Mouse (Mus musculus) kidney, postnatal 0 days (tissue): Measurements from ENCODE around the gene Stat5b. TPM values are rescaled to one million over a fixed set of nuclear protein-coding genes. Genes with fewer than 3 reads are reported as not detected.

Source experiments
- ATAC-seq: fragments of 200-750 bp; cut with Nextera tagmentation; replicated peaks from 2 replicates; pipeline ENCODE4 v1.8.0; 2017; ENCODE audit warnings: low read depth, moderate number of reproducible peaks, moderate TSS enrichment, moderate library complexity; ENCODE audit not compliant: low FRiP score
- DNase-seq: peaks from one replicate; pipeline ENCODE4 v3.0.0-alpha.2; 2016; ENCODE audit warnings: low spot score
- H3K27ac ChIP-seq: fragments of 300-500 bp; sonication (generic); 2 replicates; pipeline ENCODE4 v1.5.1; 2014; ENCODE audit warnings: mild to moderate bottlenecking
- H3K27me3 ChIP-seq: fragments of 300-500 bp; sonication (generic); 2 replicates; pipeline ENCODE4 v1.6.1; 2014; ENCODE audit warnings: low read length, mixed read lengths; ENCODE audit not compliant: insufficient read depth
- H3K36me3 ChIP-seq: fragments of 300-500 bp; sonication (generic); 2 replicates; pipeline ENCODE4 v1.6.1; 2014; ENCODE audit warnings: low read length, mixed read lengths; ENCODE audit not compliant: insufficient read depth
- H3K4me1 ChIP-seq: fragments of 300-500 bp; sonication (generic); replicated peaks from 2 replicates; pipeline ENCODE4 v1.6.1; 2014; ENCODE audit warnings: antibody characterized with exemption, low read length, mixed read lengths; ENCODE audit not compliant: insufficient read depth
- H3K4me2 ChIP-seq: fragments of 300-500 bp; sonication (generic); 2 replicates; pipeline ENCODE4 v1.6.1; 2014; ENCODE audit warnings: mild to moderate bottlenecking, low read length, moderate library complexity, mixed read lengths
- H3K4me3 ChIP-seq: fragments of 300-500 bp; sonication (generic); replicated peaks from 2 replicates; pipeline ENCODE4 v1.5.1; 2014; ENCODE audit warnings: low read depth, low read length
- H3K9ac ChIP-seq: fragments of 300-500 bp; sonication (generic); 2 replicates; pipeline ENCODE4 v1.6.1; 2014; ENCODE audit warnings: low read depth, low read length
- H3K9me3 ChIP-seq: fragments of 300-500 bp; sonication (generic); replicated peaks from 2 replicates; pipeline ENCODE4 v1.6.1; 2016; ENCODE audit warnings: low read length, inconsistent platforms, mixed read lengths
- CTCF ChIP-seq: IDR thresholded peaks from 2 replicates; pipeline ENCODE4 v1.5.1; 2016; ENCODE audit warnings: antibody characterized with exemption, low read depth, mild to moderate bottlenecking, moderate library complexity
- WGBS: fragments of 180-500 bp; shearing (Covaris S2); extraction: QIAGEN DNeasy Blood & Tissue Kit; methylation state at CpG from one replicate; pipeline ENCODE4 v1.1.7; 2014; 5-methylcytosine and 5-hydroxymethylcytosine counted together
- polyA plus RNA-seq: library from polyadenylated mRNA; unstranded; fragments of >200 nt; fragmentation: Nextera tagmentation; extraction: Ambion mirVana; gene quantifications from 2 replicates; pipeline ENCODE4 v1.2.1, GENCODE M21; 2015

Gene Stat5b
- polyA plus RNA-seq, 1 experiment from 2014 or later, result 14.4 TPM

DNA sequence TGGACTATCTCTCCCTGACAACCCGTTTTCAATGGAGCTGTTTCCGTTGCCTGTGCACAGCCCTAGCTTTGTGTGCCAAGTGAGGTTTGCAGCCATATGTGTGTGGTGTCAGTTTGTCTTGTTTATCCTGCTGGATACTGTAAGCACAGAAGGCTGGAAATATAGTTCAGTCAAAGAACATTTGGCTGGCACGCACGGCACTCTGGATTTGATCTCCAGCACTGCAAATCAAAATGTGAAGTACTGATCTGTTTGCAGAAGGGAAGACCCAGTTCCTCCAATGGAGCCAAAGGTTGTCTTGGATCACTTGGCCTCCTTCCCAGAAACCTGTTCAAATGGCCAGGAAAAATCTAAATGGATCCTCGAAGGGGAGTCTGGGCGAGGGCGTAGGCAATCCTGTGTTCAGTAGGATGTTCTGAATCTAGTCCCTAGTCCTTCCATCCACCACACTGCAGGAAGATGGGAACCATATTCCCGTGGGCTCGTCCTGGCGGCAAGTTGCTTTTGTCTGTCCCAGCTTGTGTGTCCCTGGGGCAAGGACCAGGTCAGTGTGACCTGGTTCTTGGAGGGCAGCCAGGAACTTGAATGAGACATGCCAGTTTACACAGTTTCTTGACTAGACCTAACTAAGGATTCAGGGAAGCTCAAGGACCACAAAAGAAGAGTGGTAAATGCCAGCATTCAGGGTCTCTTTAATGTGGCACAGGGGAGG is 19.9 kb upstream of the Stat5b start:
- no peak for ATAC-seq

DNA sequence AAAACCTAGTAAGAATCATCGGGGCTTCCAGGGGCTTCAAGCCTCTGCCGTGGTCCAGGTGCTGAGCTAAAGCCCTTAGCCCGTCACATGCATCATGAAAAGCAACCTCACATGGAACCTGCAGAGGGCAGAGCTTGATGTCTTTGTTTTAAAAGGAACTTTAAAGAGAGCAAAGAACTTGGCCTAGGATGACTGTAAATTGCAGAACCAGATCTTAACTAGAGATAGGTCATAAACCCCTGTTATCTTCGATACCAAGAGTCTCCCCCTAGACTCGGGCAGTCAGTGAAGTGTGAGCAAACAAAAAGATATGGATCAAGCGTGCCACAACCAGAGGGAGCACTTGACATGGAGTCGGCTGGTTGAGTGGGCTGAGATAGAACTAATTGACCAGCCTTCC is 15.1 kb upstream of the Stat5b start:
- Histone ChIP-seq H3K4me2 (no peak overlapping the region), H3K4me3 (no peak overlapping the region), H3K9me3 (no peaks in the 10 kb centered on the region), H3K9ac (no peak overlapping the region), H3K27ac (no peak overlapping the region), H3K4me1 (peaks cover 1% of the 10 kb centered on the region; the same call in 1 of the 2 replicates), H3K36me3 (no peaks in the 10 kb centered on the region), H3K27me3 (no peaks in the 10 kb centered on the region)
- WGBS, result 79% methylated on average over 7 of the region's 7 CpGs
- ATAC-seq (no peak), DNase-seq (no peak)
- TF ChIP-seq CTCF, result peak; percentile 6; the same call in 1 of the 2 replicates

More for the DNA sequence above, 19.9 kb upstream of the Stat5b start:
- H3K36me3 ChIP-seq, result no peaks in the 10 kb centered on the region
- DNase-seq, result no peak
- no peaks in the 10 kb centered on the region for H3K9me3 ChIP-seq
- H3K4me3 ChIP-seq, result no peak overlapping the region
- TF ChIP-seq CTCF, result no peak
- 78% methylated on average over 10 of the region's 10 CpGs for WGBS
- no peaks in the 10 kb centered on the region for H3K4me1 ChIP-seq
- H3K4me2 ChIP-seq, result no peak overlapping the region
- H3K27ac ChIP-seq, result no peak overlapping the region
- no peak overlapping the region for H3K9ac ChIP-seq
- no peaks in the 10 kb centered on the region for H3K27me3 ChIP-seq

GRCm38 (mm10) chr11:100863141-100863540 is 12.6 kb upstream of the Stat5b start:
- Histone ChIP-seq H3K9ac (no peak overlapping the region), H3K9me3 (no peaks in the 10 kb centered on the region), H3K4me2 (no peak overlapping the region), H3K4me1 (peaks cover 11% of the 10 kb centered on the region; the same call in 1 of the 2 replicates), H3K36me3 (no peaks in the 10 kb centered on the region), H3K27ac (no peak overlapping the region), H3K27me3 (no peaks in the 10 kb centered on the region), H3K4me3 (no peak overlapping the region)
- no peak for DNase-seq
- TF ChIP-seq CTCF, result no peak
- ATAC-seq, result no peak
- 88% methylated on average over 10 of the region's 10 CpGs for WGBS

- 48% methylated on average over 3 of the region's 3 CpGs for WGBS
- Histone ChIP-seq H3K4me2 (no peak overlapping the region), H3K4me1 (peaks cover 11% of the 10 kb centered on the region; the same call in 1 of the 2 replicates), H3K4me3 (no peak overlapping the region), H3K36me3 (no peaks in the 10 kb centered on the region), H3K27ac (no peak overlapping the region), H3K9ac (no peak overlapping the region), H3K27me3 (no peaks in the 10 kb centered on the region), H3K9me3 (no peaks in the 10 kb centered on the region)
- DNase-seq, result no peak
- no peak for ATAC-seq
- TF ChIP-seq CTCF, result no peak
These were observed 11.3 kb upstream of the Stat5b start for GRCm38 (mm10) chr11:100861836-100862235.

DNA sequence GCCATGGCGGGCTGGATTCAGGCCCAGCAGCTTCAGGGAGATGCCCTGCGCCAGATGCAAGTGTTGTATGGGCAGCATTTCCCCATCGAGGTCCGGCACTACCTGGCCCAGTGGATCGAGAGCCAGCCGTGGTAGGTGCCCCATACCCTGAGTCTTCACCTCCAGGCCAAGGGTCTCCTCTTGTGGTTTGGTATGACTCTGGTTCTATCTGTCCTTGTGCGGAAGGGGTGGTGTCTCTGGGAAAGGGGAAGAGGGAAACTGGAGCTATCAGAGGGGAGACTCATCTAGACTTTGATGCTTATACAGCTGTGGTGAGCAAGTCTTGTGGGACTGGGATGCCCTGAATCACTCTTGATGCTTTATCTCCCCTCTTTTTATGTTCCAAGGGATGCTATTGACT is 10.8 kb upstream of the Stat5b start:
- WGBS, result 87% methylated on average over 7 of the region's 7 CpGs
- DNase-seq, result no peak
- H3K36me3 ChIP-seq, result no peaks in the 10 kb centered on the region
- no peaks in the 10 kb centered on the region for H3K27me3 ChIP-seq
- no peak overlapping the region for H3K27ac ChIP-seq
- no peak for ATAC-seq
- no peak for TF ChIP-seq CTCF
- H3K9me3 ChIP-seq, result no peaks in the 10 kb centered on the region
- H3K4me3 ChIP-seq, result no peak overlapping the region
- H3K9ac ChIP-seq, result no peak overlapping the region
- no peak overlapping the region for H3K4me2 ChIP-seq
- H3K4me1 ChIP-seq, result peaks cover 11% of the 10 kb centered on the region; the same call in 1 of the 2 replicates

DNA sequence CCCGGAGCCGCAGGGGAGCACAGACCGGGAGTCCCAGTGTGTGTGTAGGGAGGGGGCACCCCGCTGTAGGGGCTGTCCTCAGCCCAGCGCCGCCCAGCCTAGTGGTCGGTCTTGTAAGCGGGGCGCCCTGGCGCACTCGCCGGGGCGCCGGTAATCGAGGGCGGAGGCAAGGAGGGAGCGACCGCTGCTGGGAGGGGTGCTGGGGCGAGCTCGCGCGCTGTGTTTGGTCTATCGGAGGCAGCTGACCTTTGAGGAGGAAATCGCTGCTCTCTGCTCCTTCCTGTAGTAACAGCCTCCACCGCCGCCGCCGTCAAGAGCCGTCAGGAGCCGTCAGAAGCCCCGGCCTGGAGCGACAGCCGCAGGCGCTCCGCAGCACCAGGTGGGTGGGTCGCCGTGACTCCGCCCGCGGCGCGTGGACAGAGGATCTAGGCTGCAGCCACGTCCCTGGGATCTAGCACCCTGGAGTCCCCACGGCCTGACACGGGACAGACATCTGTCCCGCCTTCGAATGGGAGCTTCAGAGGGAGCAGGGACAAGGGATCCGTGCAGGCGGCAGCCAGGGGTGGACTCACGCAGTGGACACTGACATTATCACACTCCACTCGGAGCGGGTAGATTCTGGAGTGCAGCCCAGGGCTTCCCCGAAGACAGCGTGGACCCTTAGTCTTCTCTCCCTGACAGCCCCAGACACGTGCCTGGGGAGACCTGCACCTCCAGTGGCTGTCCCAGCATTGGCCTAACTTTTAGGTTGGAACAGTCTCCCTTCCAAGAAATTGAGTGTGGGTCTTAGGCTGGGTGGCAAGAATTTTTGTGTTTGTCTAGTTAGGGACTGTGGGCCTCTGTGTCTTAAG is 9.9 kb upstream of the Stat5b start:
- Histone ChIP-seq H3K27ac (peak overlapping the region; percentile 47; the same call in 1 of the 2 replicates), H3K36me3 (no peaks in the 10 kb centered on the region), H3K27me3 (no peaks in the 10 kb centered on the region), H3K4me1 (peaks cover 11% of the 10 kb centered on the region; the same call in 1 of the 2 replicates), H3K4me2 (peak overlapping the region; percentile 84), H3K9ac (peak overlapping the region; percentile 54), H3K4me3 (peak overlapping the region; percentile 45), H3K9me3 (no peaks in the 10 kb centered on the region)
- ATAC-seq (peak; percentile 89), DNase-seq (peak; percentile 92)
- 2% methylated on average over 54 of the region's 55 CpGs for WGBS
- TF ChIP-seq CTCF, result no peak
